Mouse (Mus musculus) urinary bladder, postnatal 25 days (tissue): ENCODE results near the gene Tnfrsf8.

ENCODE experiments used
- DNase-seq: peaks from one replicate; pipeline ENCODE4 v3.0.0; 2022; ENCODE audit warnings: low spot score

The Tnfrsf8 gene

GRCm38 (mm10) chr4:145230647-145231046 lies 84.3 kb downstream of the Tnfrsf8 start:
- no peak for DNase-seq

GRCm38 (mm10) chr4:145229524-145230163 lies 85.3 kb downstream of the Tnfrsf8 start:
- no peak for DNase-seq

GRCm38 (mm10) chr4:145229051-145229450 lies 85.9 kb downstream of the Tnfrsf8 start:
- DNase-seq = no peak

GRCm38 (mm10) chr4:145224613-145225012 lies 90.4 kb downstream of the Tnfrsf8 start:
- DNase-seq = no peak

- no peak for DNase-seq
These were observed 92.9 kb downstream of the Tnfrsf8 start for GRCm38 (mm10) chr4:145222064-145222463.

GRCm38 (mm10) chr4:145221379-145221778 lies 93.6 kb downstream of the Tnfrsf8 start:
- DNase-seq = no peak

- DNase-seq = no peak
These were observed 95.0 kb downstream of the Tnfrsf8 start for GRCm38 (mm10) chr4:145220001-145220400.

GRCm38 (mm10) chr4:145219240-145219985 lies 95.6 kb downstream of the Tnfrsf8 start:
- peak; percentile 34 for DNase-seq

- no peak for DNase-seq
These were observed 97.1 kb downstream of the Tnfrsf8 start for GRCm38 (mm10) chr4:145217837-145218236.
